Mouse (Mus musculus) forebrain, postnatal 0 days (tissue): ENCODE results near the gene Nova1. TPM values are rescaled to one million over a fixed set of nuclear protein-coding genes. Genes with fewer than 3 reads are reported as not detected.
A peak's percentile ranks its signal among the peaks of the same experiment; 100 is the strongest.

ENCODE experiments used
- ATAC-seq: fragments of 200-750 bp; cut with Nextera tagmentation; 2 replicates; pipeline ENCODE4 v1.8.0; 2017; ENCODE audit warnings: mild to moderate bottlenecking, moderate library complexity
- DNase-seq: peaks from one replicate; pipeline ENCODE4 v3.0.0-alpha.2; 2015
- H3K27ac ChIP-seq: fragments of 300-500 bp; sonication (generic); 2 replicates; pipeline ENCODE4 v1.5.1; 2014; ENCODE audit warnings: low read depth, mild to moderate bottlenecking, antibody characterized with exemption, low read length, moderate library complexity, mixed read lengths
- H3K27me3 ChIP-seq: fragments of 300-500 bp; sonication (generic); 2 replicates; pipeline ENCODE4 v1.6.1; 2014; ENCODE audit warnings: mild to moderate bottlenecking, low read length, mixed read lengths; ENCODE audit not compliant: insufficient read depth
- H3K36me3 ChIP-seq: fragments of 300-500 bp; sonication (generic); 2 replicates; pipeline ENCODE4 v1.6.1; 2014; ENCODE audit warnings: mild to moderate bottlenecking, moderate library complexity; ENCODE audit not compliant: insufficient read depth
- H3K4me1 ChIP-seq: fragments of 300-500 bp; sonication (generic); 2 replicates; pipeline ENCODE4 v1.6.1; 2014; ENCODE audit warnings: antibody characterized with exemption; ENCODE audit not compliant: insufficient read depth
- H3K4me2 ChIP-seq: fragments of 300-500 bp; sonication (generic); 2 replicates; pipeline ENCODE4 v1.6.1; 2014; ENCODE audit warnings: low read depth, mild to moderate bottlenecking, moderate library complexity
- H3K4me3 ChIP-seq: fragments of 300-500 bp; sonication (generic); 2 replicates; pipeline ENCODE4 v1.5.1; 2014; ENCODE audit warnings: low read depth, low read length, mixed read lengths
- H3K9ac ChIP-seq: fragments of 300-500 bp; sonication (generic); 2 replicates; pipeline ENCODE4 v1.6.1; 2014; ENCODE audit warnings: mild to moderate bottlenecking
- H3K9me3 ChIP-seq: fragments of 300-500 bp; sonication (generic); 2 replicates; pipeline ENCODE4 v1.6.1; 2016; ENCODE audit warnings: low read length
- CTCF ChIP-seq: sonication (generic); IDR thresholded peaks from 2 replicates; pipeline ENCODE4 v1.5.1; 2016; ENCODE audit warnings: antibody characterized with exemption, control low read depth, low read depth
- WGBS: fragments of 180-500 bp; shearing (Covaris S2); extraction: QIAGEN DNeasy Blood & Tissue Kit; methylation state at CpG from one replicate; pipeline ENCODE4 v1.1.7; 2014; 5-methylcytosine and 5-hydroxymethylcytosine counted together
- polyA plus RNA-seq: library from polyadenylated mRNA; unstranded; fragments of >200 nt; fragmentation: Nextera tagmentation; extraction: Ambion mirVana; gene quantifications from 2 replicates; pipeline ENCODE4 v1.2.1, GENCODE M21; 2015
- total RNA-seq: library from RNA; depleted of rRNA; stranded (reverse); fragments of >200 nt; gene quantifications from 2 replicates; pipeline ENCODE4 v1.2.3, GENCODE M21; 2014

The Nova1 gene
- total and polyA plus RNA-seq, 2 experiments from 2014 or later: 20.8 to 63.7 TPM

DNA sequence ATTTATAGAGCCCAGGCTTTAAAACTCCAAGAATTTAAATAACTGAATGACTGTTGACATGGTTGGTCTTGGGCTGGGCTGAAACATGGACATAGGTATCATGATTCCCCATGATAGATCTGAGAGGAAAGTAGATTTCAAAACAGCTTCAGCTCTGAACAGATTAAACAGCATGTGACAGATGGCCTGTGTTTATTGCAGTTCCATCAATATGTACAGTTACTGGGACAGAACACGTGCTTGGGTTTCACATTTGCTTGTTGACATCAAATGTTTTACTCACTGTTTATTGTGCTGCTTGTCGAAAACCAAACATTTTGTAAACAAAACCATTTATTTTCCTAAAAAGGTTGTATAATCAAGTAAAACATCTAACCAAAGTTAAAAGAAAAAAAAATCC is 142.4 kb downstream of the Nova1 start:
- TF ChIP-seq CTCF: no peak
- Histone ChIP-seq H3K4me3 (no peak overlapping the region), H3K4me2 (no peak overlapping the region), H3K27me3 (peaks cover 6% of the 10 kb centered on the region; the same call in 1 of the 2 replicates), H3K9ac (no peak overlapping the region), H3K9me3 (no peaks in the 10 kb centered on the region), H3K36me3 (no peaks in the 10 kb centered on the region), H3K4me1 (no peaks in the 10 kb centered on the region), H3K27ac (no peak overlapping the region)
- 49% methylated on average over 2 of the region's 2 CpGs for WGBS
- DNase-seq: peak; percentile 61
- ATAC-seq: 0 out of 2 replicates have a peak, but pooled peaks have one; percentile 47

DNA sequence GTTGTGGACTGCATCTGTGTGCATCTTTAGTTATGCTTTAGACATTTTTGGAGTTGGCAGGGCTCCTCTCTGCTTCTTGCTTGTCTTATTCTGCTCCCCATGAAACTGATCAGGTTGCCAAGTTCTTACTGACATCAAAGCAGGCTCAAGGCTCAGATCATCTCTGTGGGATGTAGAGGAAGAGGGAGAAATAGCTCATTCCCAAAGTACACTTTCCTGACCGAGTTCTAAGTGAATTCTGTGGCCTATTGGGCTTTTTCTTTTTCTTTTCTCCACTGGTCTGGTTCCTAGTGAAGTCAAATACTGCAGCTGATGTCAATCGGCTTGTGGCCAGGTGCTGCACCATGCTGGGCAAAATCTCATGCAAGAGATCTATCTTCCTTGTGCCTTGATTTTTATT is 152.0 kb downstream of the Nova1 start:
- Histone ChIP-seq H3K9me3 (no peaks in the 10 kb centered on the region), H3K4me3 (no peak overlapping the region), H3K4me2 (no peak overlapping the region), H3K27me3 (no peaks in the 10 kb centered on the region), H3K27ac (no peak overlapping the region), H3K9ac (no peak overlapping the region), H3K36me3 (no peaks in the 10 kb centered on the region), H3K4me1 (no peaks in the 10 kb centered on the region)
- WGBS: 57% methylated on average over 2 of the region's 2 CpGs
- no peak for TF ChIP-seq CTCF
- ATAC-seq: peak; percentile 51
- peak; percentile 44 for DNase-seq

DNA sequence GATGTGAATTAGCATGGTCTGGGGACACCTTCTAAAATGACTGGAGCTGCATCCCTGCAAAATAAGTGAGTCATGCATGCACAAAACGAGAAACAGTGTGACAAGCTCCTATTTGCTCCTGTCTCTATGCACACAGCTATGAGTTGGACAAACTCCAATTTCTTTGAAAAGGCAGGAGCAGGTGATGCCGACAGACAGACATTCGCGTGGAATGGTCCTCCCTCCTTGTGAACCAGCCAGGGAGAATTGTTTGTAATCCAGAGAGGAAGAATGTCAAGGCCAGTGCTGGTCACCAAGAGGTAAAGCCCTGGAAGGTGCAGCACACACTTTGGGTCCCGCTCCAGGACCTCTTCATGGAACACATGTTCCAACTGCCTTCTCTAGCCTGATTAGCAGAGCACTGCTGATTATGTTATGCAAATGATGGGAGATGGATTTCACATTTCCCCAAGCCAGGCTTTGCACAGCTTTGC is 172.6 kb downstream of the Nova1 start:
- Histone ChIP-seq H3K27me3 (peaks cover 7% of the 10 kb centered on the region), H3K27ac (no peak overlapping the region), H3K9ac (no peak overlapping the region), H3K4me1 (peaks cover 8% of the 10 kb centered on the region; the same call in 1 of the 2 replicates), H3K36me3 (no peaks in the 10 kb centered on the region), H3K4me2 (peak overlapping the region; percentile 23; the same call in 1 of the 2 replicates), H3K4me3 (no peak overlapping the region), H3K9me3 (no peaks in the 10 kb centered on the region)
- TF ChIP-seq CTCF: no peak
- WGBS: 17% methylated on average over 5 of the region's 5 CpGs
- ATAC-seq: peak; percentile 83
- DNase-seq: peak; percentile 58

DNA sequence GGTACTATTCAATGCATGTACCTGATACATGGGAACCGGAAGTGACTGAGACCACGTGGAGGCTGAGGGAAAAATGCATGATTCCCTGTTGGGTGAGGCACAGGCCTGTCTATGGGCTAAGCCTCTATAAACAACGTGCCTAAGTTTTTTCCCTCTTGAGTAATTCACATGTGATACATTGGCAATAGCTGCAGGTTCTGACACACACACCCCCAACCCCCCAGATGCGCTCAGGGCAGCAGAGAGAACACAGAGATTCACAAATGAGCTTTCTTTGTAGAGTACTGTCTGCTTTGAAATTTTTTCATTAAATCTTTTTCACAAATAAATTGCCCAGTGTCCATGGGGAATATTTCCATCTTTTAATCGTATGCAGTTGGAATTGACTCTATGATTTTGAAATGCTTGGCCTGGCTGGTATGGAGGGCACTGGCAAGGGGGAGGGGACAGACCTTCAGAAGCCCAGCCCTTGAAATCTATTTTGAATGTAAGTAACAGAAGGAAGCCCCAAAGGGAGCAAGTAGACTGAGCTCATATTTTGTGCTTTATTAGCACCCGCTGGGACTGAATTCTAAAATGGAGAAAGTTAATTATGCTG is 173.3 kb downstream of the Nova1 start:
- Histone ChIP-seq H3K4me3 (no peak overlapping the region), H3K9me3 (no peaks in the 10 kb centered on the region), H3K27ac (no peak overlapping the region), H3K4me1 (peaks cover 8% of the 10 kb centered on the region; the same call in 1 of the 2 replicates), H3K4me2 (no peak overlapping the region), H3K36me3 (no peaks in the 10 kb centered on the region), H3K9ac (no peak overlapping the region), H3K27me3 (peaks cover 8% of the 10 kb centered on the region)
- 68% methylated on average over 6 of the region's 6 CpGs for WGBS
- no peak for DNase-seq
- no peak for TF ChIP-seq CTCF
- no peak for ATAC-seq
